Mouse (Mus musculus): ENCODE measurements around the gene Six1. TPM values are rescaled to one million over a fixed set of nuclear protein-coding genes. Genes with fewer than 3 reads are reported as not detected.
"Not testable (repeated sequence)": the region's sequence is repeated elsewhere in the genome, so short reads cannot be mapped to it uniquely, and the experiment has no call there.

Six1 gene
- total RNA-seq (2021): under 1 TPM; 0.53 to 0.92 TPM

GRCm38 (mm10) chr12:73053668-73054241 lies at the start of gene Six1:
Gene Six1 (minus strand): TSS chr12:73053887.
- intact Hi-C loops (cut with DNase I): loop anchor here (2.0 kb wide), 1 partner anchor 271 kb away; no protein-coding TSS in a partner anchor
- DNase-seq: peak; percentile 87 to 88

- intact Hi-C loops (cut with DNase I): no loop called here
- DNase-seq: peak in 1 of 2 experiments; percentile 23
Measured at GRCm38 (mm10) chr12:73098593-73098992, 44.9 kb upstream of the Six1 start.

- intact Hi-C loops (cut with DNase I); DNase-seq: not testable (repeated sequence)
Measured at GRCm38 (mm10) chr12:73096177-73096576, 42.5 kb upstream of the Six1 start.

GRCm38 (mm10) chr12:73094605-73095004 lies 40.9 kb upstream of the Six1 start:
- no peak for DNase-seq
- intact Hi-C loops (cut with DNase I): no loop called here

GRCm38 (mm10) chr12:73094189-73094588 lies 40.5 kb upstream of the Six1 start:
- DNase-seq: no peak
- intact Hi-C loops (cut with DNase I): no loop called here

GRCm38 (mm10) chr12:73090672-73091335 lies 37.1 kb upstream of the Six1 start:
- intact Hi-C loops (cut with DNase I): no loop called here
- no peak for DNase-seq

- DNase-seq: no peak
- intact Hi-C loops (cut with DNase I): loop anchor here (10.0 kb wide), 1 partner anchor 1926 kb away; no protein-coding TSS in a partner anchor
Measured at GRCm38 (mm10) chr12:73088911-73089310, 35.2 kb upstream of the Six1 start.

GRCm38 (mm10) chr12:73088500-73088899 lies 34.8 kb upstream of the Six1 start:
- intact Hi-C loops (cut with DNase I): loop anchor here (10.0 kb wide), 1 partner anchor 1926 kb away; no protein-coding TSS in a partner anchor

GRCm38 (mm10) chr12:73087086-73087485 lies 33.4 kb upstream of the Six1 start:
- DNase-seq: no peak
- intact Hi-C loops (cut with DNase I): loop anchor here (10.0 kb wide), 1 partner anchor 1928 kb away; no protein-coding TSS in a partner anchor

More at GRCm38 (mm10) chr12:73088500-73088899, 34.8 kb upstream of the Six1 start:
- no peak for DNase-seq

GRCm38 (mm10) chr12:73085739-73086630 lies 32.3 kb upstream of the Six1 start:
- intact Hi-C loops (cut with DNase I): loop anchor here (10.0 kb wide), 1 partner anchor 1929 kb away; no protein-coding TSS in a partner anchor
- DNase-seq: no peak

- intact Hi-C loops (cut with DNase I): loop anchor here (10.0 kb wide), 1 partner anchor 1931 kb away; no protein-coding TSS in a partner anchor
- DNase-seq: no peak
Measured at GRCm38 (mm10) chr12:73083773-73084172, 30.1 kb upstream of the Six1 start.

- intact Hi-C loops (cut with DNase I): loop anchor here (10.0 kb wide), 1 partner anchor 1933 kb away; no protein-coding TSS in a partner anchor
- not testable (repeated sequence) for DNase-seq
Measured at GRCm38 (mm10) chr12:73081828-73082227, 28.1 kb upstream of the Six1 start.

- no peak for DNase-seq
- intact Hi-C loops (cut with DNase I): no loop called here
Measured at GRCm38 (mm10) chr12:73060805-73061410, 7.2 kb upstream of the Six1 start.

GRCm38 (mm10) chr12:73057492-73057891 lies 3.8 kb upstream of the Six1 start:
- intact Hi-C loops (cut with DNase I): no loop called here
- no peak for DNase-seq

GRCm38 (mm10) chr12:73055451-73055850 lies 1.8 kb upstream of the Six1 start:
- DNase-seq: no peak
- intact Hi-C loops (cut with DNase I): loop anchor here (2.0 kb wide), 1 partner anchor 269 kb away; no protein-coding TSS in a partner anchor

GRCm38 (mm10) chr12:73054576-73055185 lies 994 bp upstream of the Six1 start:
- intact Hi-C loops (cut with DNase I): loop anchor here (2.0 kb wide), 1 partner anchor 270 kb away; no protein-coding TSS in a partner anchor

GRCm38 (mm10) chr12:73052651-73053591 lies 766 bp downstream of the Six1 start:
- DNase-seq: peak in 1 of 2 experiments; percentile 41
- intact Hi-C loops (cut with DNase I): no loop called here

More at GRCm38 (mm10) chr12:73054576-73055185, 994 bp upstream of the Six1 start:
- DNase-seq: no peak

- DNase-seq: no peak
- intact Hi-C loops (cut with DNase I): no loop called here
Measured at GRCm38 (mm10) chr12:73052036-73052650, 1.5 kb downstream of the Six1 start.

All from heart, postnatal 10 days (tissue).